Mouse (Mus musculus): Measurements from ENCODE around the gene Olfr1496. TPM values are rescaled to one million over a fixed set of nuclear protein-coding genes. Genes with fewer than 3 reads are reported as not detected.
"Not testable (repeated sequence)": the region's sequence is repeated elsewhere in the genome, so short reads cannot be mapped to it uniquely, and the experiment has no call there.

Gene Olfr1496
- polyA plus RNA-seq (2015; fragmentation: Nextera tagmentation; extraction: Ambion mirVana), result not detected in 2 replicates

- no peaks in the 10 kb centered on the region for H3K9me3 ChIP-seq
- ATAC-seq (ENCODE audit: extremely low read depth, insufficient number of reproducible peaks, low FRiP score, low TSS enrichment), result no peak
- no peaks in the 10 kb centered on the region for H3K36me3 ChIP-seq
- no peak within 1 kb of the TSS for H3K27ac ChIP-seq (replicated peaks)
- H3K4me1 ChIP-seq, result no peaks in the 10 kb centered on the region
- H3K9ac ChIP-seq, result no peak within 1 kb of the TSS
- H3K27me3 ChIP-seq (replicated peaks), result no peaks in the 10 kb centered on the region
- 58% methylated on average over 1 of the region's 1 CpGs for WGBS
- no peak within 1 kb of the TSS for H3K4me2 ChIP-seq
- H3K4me3 ChIP-seq, result no peak within 1 kb of the TSS
Measured at GRCm38 (mm10) chr19:13777578-13777977, at the start of gene Olfr1496. Gene Olfr1496 (plus strand): TSS chr19:13777878.

GRCm38 (mm10) chr19:13739428-13739827 is 38.2 kb upstream of the Olfr1496 start, which contains the start of gene Olfr1494:
Gene Olfr1494 (plus strand): TSS chr19:13739728.
- 81% methylated on average over 4 of the region's 4 CpGs for WGBS
- no peak for ATAC-seq (ENCODE audit: extremely low read depth, insufficient number of reproducible peaks, low FRiP score, low TSS enrichment)
- Histone ChIP-seq H3K4me2 (no peak within 1 kb of the TSS), H3K27me3 (replicated peaks) (no peaks in the 10 kb centered on the region), H3K9me3 (peaks cover 6% of the 10 kb centered on the region; the same call in 1 of the 2 replicates), H3K4me1 (no peaks in the 10 kb centered on the region), H3K4me3 (no peak within 1 kb of the TSS), H3K36me3 (no peaks in the 10 kb centered on the region), H3K27ac (replicated peaks) (no peak within 1 kb of the TSS), H3K9ac (no peak within 1 kb of the TSS)

GRCm38 (mm10) chr19:13749366-13749765 is 28.3 kb upstream of the Olfr1496 start:
- no peaks in the 10 kb centered on the region for H3K36me3 ChIP-seq
- no peaks in the 10 kb centered on the region for H3K4me1 ChIP-seq
- WGBS, result 83% methylated on average over 1 of the region's 1 CpGs
- H3K27ac ChIP-seq (replicated peaks), result no peak overlapping the region
- H3K9ac ChIP-seq, result no peak overlapping the region
- H3K9me3 ChIP-seq, result no peaks in the 10 kb centered on the region
- H3K4me3 ChIP-seq, result no peak overlapping the region
- H3K4me2 ChIP-seq, result no peak overlapping the region
- no peaks in the 10 kb centered on the region for H3K27me3 ChIP-seq (replicated peaks)
- no peak for ATAC-seq (ENCODE audit: extremely low read depth, insufficient number of reproducible peaks, low FRiP score, low TSS enrichment)

- 66% methylated on average over 3 of the region's 3 CpGs for WGBS
Measured at GRCm38 (mm10) chr19:13764306-13764705, 13.4 kb upstream of the Olfr1496 start, which contains the start of gene Olfr1495. Gene Olfr1495 (plus strand): TSS chr19:13764606.

GRCm38 (mm10) chr19:13768565-13769276 is 9.0 kb upstream of the Olfr1496 start:
- Histone ChIP-seq H3K27ac (replicated peaks) (no peak overlapping the region), H3K27me3 (replicated peaks) (no peaks in the 10 kb centered on the region), H3K9me3 (peaks cover 6% of the 10 kb centered on the region; the same call in 1 of the 2 replicates), H3K9ac (no peak overlapping the region), H3K36me3 (no peaks in the 10 kb centered on the region), H3K4me1 (no peaks in the 10 kb centered on the region), H3K4me3 (no peak overlapping the region), H3K4me2 (no peak overlapping the region)
- ATAC-seq (ENCODE audit: extremely low read depth, insufficient number of reproducible peaks, low FRiP score, low TSS enrichment), result no peak
- WGBS, result 81% methylated on average over 9 of the region's 9 CpGs

More at GRCm38 (mm10) chr19:13764306-13764705, 13.4 kb upstream of the Olfr1496 start, which contains the start of gene Olfr1495:
- Histone ChIP-seq H3K36me3 (no peaks in the 10 kb centered on the region), H3K9me3 (peaks cover 6% of the 10 kb centered on the region; the same call in 1 of the 2 replicates), H3K9ac (no peak within 1 kb of the TSS), H3K4me3 (no peak within 1 kb of the TSS), H3K4me2 (no peak within 1 kb of the TSS), H3K27ac (replicated peaks) (no peak within 1 kb of the TSS), H3K4me1 (no peaks in the 10 kb centered on the region), H3K27me3 (replicated peaks) (no peaks in the 10 kb centered on the region)
- ATAC-seq (ENCODE audit: extremely low read depth, insufficient number of reproducible peaks, low FRiP score, low TSS enrichment), result no peak

- Histone ChIP-seq H3K4me2 (no peak within 1 kb of the TSS), H3K4me1 (no peaks in the 10 kb centered on the region)
- no peak for ATAC-seq (ENCODE audit: extremely low read depth, insufficient number of reproducible peaks, low FRiP score, low TSS enrichment)
Measured at GRCm38 (mm10) chr19:13798102-13798501, 20.4 kb downstream of the Olfr1496 start, which contains the start of gene Olfr1497. Gene Olfr1497 (minus strand): TSS chr19:13798202.

GRCm38 (mm10) chr19:13805486-13805885 is 27.8 kb downstream of the Olfr1496 start:
- not testable (repeated sequence) for H3K9ac ChIP-seq; H3K9me3 ChIP-seq; H3K4me3 ChIP-seq; H3K36me3 ChIP-seq; ATAC-seq (ENCODE audit: extremely low read depth, insufficient number of reproducible peaks, low FRiP score, low TSS enrichment); H3K4me1 ChIP-seq; H3K27ac ChIP-seq (replicated peaks); H3K27me3 ChIP-seq (replicated peaks); H3K4me2 ChIP-seq
- WGBS, result 55% methylated on average over 1 of the region's 1 CpGs

More at GRCm38 (mm10) chr19:13798102-13798501, 20.4 kb downstream of the Olfr1496 start, which contains the start of gene Olfr1497:
- no peaks in the 10 kb centered on the region for H3K9me3 ChIP-seq
- H3K9ac ChIP-seq, result no peak within 1 kb of the TSS
- no peak within 1 kb of the TSS for H3K4me3 ChIP-seq
- H3K27ac ChIP-seq (replicated peaks), result no peak within 1 kb of the TSS
- H3K36me3 ChIP-seq, result no peaks in the 10 kb centered on the region
- no peaks in the 10 kb centered on the region for H3K27me3 ChIP-seq (replicated peaks)

GRCm38 (mm10) chr19:13812823-13813222 is 35.1 kb downstream of the Olfr1496 start:
- no peak overlapping the region for H3K4me2 ChIP-seq
- H3K36me3 ChIP-seq, result no peaks in the 10 kb centered on the region
- no peaks in the 10 kb centered on the region for H3K9me3 ChIP-seq
- no peaks in the 10 kb centered on the region for H3K4me1 ChIP-seq
- 48% methylated on average over 2 of the region's 2 CpGs for WGBS
- H3K27me3 ChIP-seq (replicated peaks), result no peaks in the 10 kb centered on the region
- H3K4me3 ChIP-seq, result no peak overlapping the region
- no peak for ATAC-seq (ENCODE audit: extremely low read depth, insufficient number of reproducible peaks, low FRiP score, low TSS enrichment)
- no peak overlapping the region for H3K27ac ChIP-seq (replicated peaks)
- H3K9ac ChIP-seq, result no peak overlapping the region

- Histone ChIP-seq H3K27me3 (replicated peaks) (no peaks in the 10 kb centered on the region), H3K4me1 (no peaks in the 10 kb centered on the region), H3K4me2 (no peak overlapping the region), H3K27ac (replicated peaks) (no peak overlapping the region), H3K4me3 (no peak overlapping the region), H3K9ac (no peak overlapping the region), H3K9me3 (no peaks in the 10 kb centered on the region), H3K36me3 (no peaks in the 10 kb centered on the region)
- ATAC-seq (ENCODE audit: extremely low read depth, insufficient number of reproducible peaks, low FRiP score, low TSS enrichment), result no peak
- 26% methylated on average over 5 of the region's 5 CpGs for WGBS
Measured at GRCm38 (mm10) chr19:13818827-13819226, 41.1 kb downstream of the Olfr1496 start.

- Histone ChIP-seq H3K27ac (replicated peaks) (no peak within 1 kb of the TSS), H3K27me3 (replicated peaks) (no peaks in the 10 kb centered on the region), H3K9me3 (no peaks in the 10 kb centered on the region), H3K4me2 (no peak within 1 kb of the TSS), H3K36me3 (no peaks in the 10 kb centered on the region), H3K4me3 (no peak within 1 kb of the TSS), H3K4me1 (no peaks in the 10 kb centered on the region), H3K9ac (no peak within 1 kb of the TSS)
- no peak for ATAC-seq (ENCODE audit: extremely low read depth, insufficient number of reproducible peaks, low FRiP score, low TSS enrichment)
Measured at GRCm38 (mm10) chr19:13819347-13819746, 41.7 kb downstream of the Olfr1496 start, which contains the start of gene Olfr1499. Gene Olfr1499 (minus strand): TSS chr19:13819447.

- no peaks in the 10 kb centered on the region for H3K27me3 ChIP-seq (replicated peaks)
- H3K27ac ChIP-seq (replicated peaks), result no peak overlapping the region
- H3K9me3 ChIP-seq, result no peaks in the 10 kb centered on the region
- 43% methylated on average over 5 of the region's 5 CpGs for WGBS
- no peak for ATAC-seq (ENCODE audit: extremely low read depth, insufficient number of reproducible peaks, low FRiP score, low TSS enrichment)
- no peaks in the 10 kb centered on the region for H3K36me3 ChIP-seq
- no peak overlapping the region for H3K9ac ChIP-seq
- H3K4me2 ChIP-seq, result no peak overlapping the region
- no peak overlapping the region for H3K4me3 ChIP-seq
- no peaks in the 10 kb centered on the region for H3K4me1 ChIP-seq
Measured at GRCm38 (mm10) chr19:13820847-13821246, 43.2 kb downstream of the Olfr1496 start.

GRCm38 (mm10) chr19:13828447-13828846 is 50.8 kb downstream of the Olfr1496 start:
- no peaks in the 10 kb centered on the region for H3K36me3 ChIP-seq
- H3K4me2 ChIP-seq, result no peak overlapping the region
- H3K4me3 ChIP-seq, result no peak overlapping the region
- no peak for ATAC-seq (ENCODE audit: extremely low read depth, insufficient number of reproducible peaks, low FRiP score, low TSS enrichment)
- no peak overlapping the region for H3K27ac ChIP-seq (replicated peaks)
- 65% methylated on average over 3 of the region's 3 CpGs for WGBS
- no peak overlapping the region for H3K9ac ChIP-seq
- H3K9me3 ChIP-seq, result no peaks in the 10 kb centered on the region
- H3K27me3 ChIP-seq (replicated peaks), result no peaks in the 10 kb centered on the region
- no peaks in the 10 kb centered on the region for H3K4me1 ChIP-seq

Measured in heart, embryonic 13.5 days (tissue).